Mouse (Mus musculus) neutrophil, adult 5-6 weeks (primary cell): Measurements from ENCODE around the gene Peak1. TPM values are rescaled to one million over a fixed set of nuclear protein-coding genes. Genes with fewer than 3 reads are reported as not detected.

Experiments
- ATAC-seq: fragments of 151-379, 151-347 bp; 2 replicates; pipeline ENCODE4 v1.8.0; 2017; ENCODE audit warnings: mild to moderate bottlenecking, moderate TSS enrichment; ENCODE audit not compliant: insufficient number of reproducible peaks, poor library complexity, low FRiP score, severe bottlenecking; ENCODE audit errors: extremely low read depth
- total RNA-seq: library from RNA; stranded (forward); fragments of 200-1000 nt; gene quantifications from 2 replicates; pipeline ENCODE4 v1.2.3, GENCODE M21; 2017

The Peak1 gene
- total RNA-seq, 1 experiment from 2014 or later, result 28.4 TPM

DNA sequence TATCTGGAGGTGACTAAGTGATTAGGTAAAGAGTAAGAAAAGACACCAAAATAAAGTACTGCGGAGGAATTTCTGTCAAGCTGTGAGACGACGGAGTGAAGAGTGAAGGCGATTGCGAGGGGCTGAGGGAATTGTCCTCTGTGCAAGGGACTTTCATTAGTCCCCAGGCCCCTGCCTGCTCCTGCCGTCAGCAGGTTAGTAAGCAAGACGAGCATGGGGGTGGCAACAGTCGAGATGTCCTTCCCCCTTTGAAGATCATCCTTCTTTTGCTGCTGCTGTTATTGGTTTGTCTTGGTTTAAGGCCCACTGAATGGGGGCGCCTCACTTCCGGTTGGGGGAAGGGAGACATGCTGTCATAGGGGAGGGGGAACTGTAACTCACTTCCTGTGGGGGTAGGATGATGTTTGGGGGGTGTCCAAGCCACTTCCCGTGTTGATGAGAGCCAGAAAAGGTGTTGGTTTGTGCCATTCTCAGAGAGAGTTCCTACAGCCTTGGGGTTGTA, 922 bp upstream of the Peak1 start:
- ATAC-seq, result peak; percentile 67

DNA sequence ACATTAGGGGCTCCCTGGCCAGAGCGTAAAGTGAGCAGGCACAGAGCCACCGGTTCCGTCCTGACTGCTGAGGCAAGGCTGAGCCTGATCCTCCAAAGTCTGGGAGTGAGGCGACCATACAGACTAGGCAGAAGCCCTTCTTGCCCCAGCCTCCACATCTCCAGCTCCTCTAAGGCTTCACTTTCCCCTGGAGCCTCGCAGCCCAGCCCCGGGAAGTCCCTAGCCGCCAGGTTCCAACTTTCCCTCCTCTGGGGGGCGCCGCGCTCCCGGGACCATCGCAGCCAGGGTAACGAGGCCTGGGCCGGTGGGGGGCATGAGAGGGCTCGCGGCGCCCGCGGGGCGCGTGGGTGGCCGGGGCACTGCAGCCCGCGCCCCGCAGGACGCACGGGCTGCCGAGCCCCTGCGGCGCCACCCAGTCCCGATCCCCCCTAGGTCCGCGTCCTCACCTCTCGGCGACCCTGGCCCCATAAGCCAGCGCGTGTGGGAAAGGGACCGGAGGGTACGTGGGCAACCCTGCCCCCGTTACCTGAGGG, 386 bp downstream of the Peak1 start:
- 0 out of 2 replicates have a peak, but pooled peaks have one; percentile 5 for ATAC-seq

DNA sequence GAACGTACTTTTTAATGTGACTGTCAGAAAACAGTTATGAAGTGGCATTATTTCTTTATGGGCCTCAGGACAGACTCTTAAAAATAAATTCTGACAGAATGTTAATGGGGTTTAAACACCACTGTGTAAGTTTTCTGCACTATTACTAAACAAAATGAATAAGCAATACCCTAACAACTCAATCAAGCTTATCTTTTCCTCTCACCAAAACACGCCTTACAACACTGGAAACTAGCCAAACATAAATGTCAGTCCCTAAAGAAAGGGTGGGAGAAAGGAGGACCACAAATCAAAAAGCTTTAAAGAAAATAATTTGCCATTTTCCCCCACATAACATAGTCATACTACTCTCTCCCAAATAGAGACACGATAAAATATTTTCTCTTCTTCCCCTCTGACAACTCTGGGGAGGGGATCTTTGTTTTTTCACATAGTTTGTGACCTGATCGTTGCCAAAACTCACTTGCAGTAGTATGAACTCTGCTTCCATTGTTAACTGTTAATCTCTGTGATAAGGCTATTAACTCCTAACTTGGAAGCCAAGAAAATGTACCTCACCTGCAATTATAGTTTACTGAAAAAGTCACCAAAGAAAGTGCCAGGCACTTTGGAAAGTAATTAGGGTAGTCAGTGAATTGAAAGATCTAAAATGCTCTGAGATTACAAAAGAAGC, 1.8 kb downstream of the Peak1 start:
- ATAC-seq, result no peak

DNA sequence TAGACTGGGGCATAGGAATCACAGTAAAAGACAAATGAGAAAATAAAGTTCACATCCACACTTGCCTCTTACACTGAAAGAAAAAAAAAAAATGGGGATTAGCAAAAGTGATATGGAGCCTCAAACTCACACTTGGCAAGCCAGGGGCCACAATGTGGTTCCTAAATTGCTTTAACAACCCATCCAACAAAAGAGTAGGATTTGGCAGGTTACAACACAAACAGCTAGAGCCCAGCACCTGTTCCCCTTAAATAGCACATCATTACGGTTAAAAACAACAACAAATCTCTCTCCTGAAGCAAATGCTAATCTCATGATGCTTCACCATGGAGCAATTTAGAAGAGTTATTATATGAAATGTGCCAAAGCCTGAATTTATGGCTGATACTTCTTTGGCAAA, 2.5 kb downstream of the Peak1 start:
- no peak for ATAC-seq

DNA sequence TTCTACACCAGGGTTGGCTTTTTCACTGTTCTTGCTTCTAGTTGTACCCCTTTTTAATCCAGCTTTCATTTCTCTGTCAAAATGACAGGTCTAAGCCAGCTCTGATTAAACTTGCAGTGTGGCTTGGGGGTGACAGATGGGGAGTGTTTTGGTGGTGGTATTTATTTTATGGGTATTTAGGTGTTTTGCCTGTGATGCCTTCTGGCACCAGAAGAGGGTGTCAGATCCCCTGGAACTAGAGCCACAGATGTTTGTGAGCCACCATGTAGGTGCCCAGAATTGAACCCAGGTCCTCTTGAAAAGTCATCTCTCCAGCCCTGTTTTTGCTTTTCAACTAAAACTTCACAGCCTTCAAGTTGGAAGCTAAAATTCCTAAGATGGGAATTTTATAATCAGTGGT, 3.5 kb downstream of the Peak1 start:
- ATAC-seq, result no peak

DNA sequence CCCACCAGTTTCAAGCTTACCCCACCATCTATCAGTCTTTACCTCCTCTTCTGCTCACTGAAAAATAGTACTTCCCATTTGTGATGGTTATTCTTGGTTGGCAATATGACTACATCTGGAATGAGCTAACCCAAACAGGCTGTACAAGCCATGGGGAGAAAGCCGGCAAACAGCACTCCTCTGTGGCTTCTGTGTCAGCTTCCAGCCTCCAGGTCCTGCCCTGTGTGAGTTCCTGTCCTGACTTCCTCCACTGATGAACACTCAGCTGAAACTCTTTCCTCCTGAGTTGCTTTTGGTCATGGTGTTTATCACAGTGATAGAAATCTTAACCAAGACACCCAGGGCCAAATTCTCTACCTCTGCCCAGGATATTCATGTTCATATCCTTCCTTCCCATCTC, 5.2 kb downstream of the Peak1 start:
- no peak for ATAC-seq

DNA sequence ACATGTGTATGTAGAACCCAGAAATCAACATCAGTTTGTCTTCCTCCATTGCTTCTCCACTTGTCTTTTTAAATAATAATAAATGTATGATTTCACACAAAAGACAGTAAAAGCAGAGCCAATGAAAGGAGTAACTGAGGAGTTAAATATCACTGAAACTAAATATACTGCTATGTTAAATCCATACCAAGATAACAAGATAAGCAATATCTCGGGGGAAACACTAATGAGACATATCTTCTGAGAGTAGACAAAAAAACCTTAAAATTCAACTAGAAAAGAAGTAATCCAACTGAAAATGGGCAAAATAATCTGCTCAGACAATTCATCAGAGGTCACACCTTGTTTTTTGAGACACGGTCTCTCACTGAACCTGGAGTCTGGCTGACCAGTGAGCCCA, 7.9 kb downstream of the Peak1 start:
- no peak for ATAC-seq

DNA sequence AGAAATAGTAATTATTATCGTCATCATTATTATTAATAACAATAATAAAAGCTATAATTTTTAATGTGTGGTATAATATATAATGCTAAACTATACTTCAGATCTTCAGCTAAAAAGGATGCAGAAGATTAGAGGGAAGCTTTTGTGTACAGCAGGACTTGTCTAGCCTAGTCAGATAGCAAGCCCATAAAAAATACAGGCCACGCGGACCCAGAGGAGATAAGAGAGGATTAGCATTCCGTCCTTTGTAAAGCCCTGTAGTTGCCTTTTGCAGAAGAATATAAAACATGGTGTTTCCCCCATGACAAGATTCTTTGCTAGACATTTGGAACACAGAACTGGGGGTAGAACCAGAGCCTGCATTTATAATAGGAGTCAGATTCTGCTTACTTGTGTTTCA, 13.2 kb downstream of the Peak1 start:
- no peak for ATAC-seq

DNA sequence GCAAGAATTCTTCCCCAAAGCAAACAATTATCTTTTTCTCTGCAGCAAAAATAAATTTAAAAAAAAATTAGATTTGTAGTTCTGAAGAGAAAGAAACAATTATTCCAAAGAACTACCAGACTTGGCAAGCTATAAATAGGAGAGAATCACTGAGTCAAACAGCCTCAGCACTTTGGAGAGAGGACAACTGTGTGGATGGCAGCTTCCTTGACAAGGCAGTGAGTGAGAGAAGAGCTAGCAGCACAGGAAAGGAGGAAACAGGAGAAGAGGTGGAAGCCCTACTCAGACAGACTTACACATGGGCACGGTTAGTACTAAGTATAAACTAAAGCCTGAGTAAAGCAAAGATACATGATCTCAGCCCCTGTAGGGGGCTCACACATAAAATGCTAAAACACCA, 21.6 kb downstream of the Peak1 start:
- no peak for ATAC-seq

DNA sequence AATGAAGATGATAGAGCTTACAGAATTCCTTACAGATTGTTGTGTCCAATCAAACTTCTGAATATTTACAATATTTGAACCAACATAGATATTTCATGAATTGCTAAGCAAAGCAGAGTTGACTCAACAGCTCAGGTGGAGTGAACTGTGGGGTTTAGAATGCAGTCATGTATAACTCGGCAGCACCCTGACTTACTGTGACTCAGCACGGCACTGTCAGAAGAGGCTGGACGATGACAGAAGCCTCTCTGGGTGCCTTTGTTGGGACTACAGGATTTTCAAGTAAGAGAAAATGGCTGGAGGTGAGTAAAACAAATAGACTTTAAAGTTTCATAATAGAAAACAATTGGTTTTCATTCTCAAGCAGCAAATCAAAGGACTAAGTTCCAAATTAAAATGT, 25.0 kb downstream of the Peak1 start:
- ATAC-seq, result no peak

DNA sequence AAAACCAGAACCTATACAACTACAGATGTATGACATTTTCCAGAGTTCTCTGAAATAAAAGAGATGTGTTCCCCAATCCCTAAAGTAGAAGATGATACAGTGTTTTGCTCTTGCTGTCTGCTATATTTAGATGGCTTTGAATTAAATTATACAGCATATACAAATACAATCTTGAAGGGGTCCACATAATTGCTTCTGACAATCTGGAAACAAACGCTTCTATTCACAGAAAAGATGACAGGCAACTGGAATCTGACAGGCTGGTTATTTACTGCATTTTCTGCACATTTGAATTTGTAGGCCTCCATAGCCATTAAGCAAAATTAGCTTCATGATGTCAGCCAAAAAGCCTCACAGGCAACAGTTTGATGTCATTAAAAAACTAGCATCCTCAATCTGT, 35.1 kb downstream of the Peak1 start:
- ATAC-seq, result no peak

DNA sequence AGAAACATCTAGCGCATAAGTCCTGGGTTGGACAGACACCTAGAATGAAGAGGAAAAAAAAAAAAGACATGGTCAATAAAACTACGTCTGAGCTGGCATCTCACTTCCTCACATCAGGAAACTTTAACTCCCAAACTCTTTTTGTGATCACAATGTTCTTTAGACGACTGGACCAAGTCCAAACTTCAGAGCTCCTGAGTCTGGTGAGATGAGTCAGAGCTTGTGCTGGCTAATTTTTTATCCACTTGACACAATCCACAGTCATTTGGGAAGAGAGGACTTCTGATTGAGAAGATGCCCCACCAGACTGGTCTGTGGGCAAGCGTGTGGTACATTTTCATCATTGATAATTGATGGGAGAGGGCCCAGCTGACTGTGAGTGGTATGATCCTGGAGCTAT, 43.5 kb downstream of the Peak1 start:
- no peak for ATAC-seq

DNA sequence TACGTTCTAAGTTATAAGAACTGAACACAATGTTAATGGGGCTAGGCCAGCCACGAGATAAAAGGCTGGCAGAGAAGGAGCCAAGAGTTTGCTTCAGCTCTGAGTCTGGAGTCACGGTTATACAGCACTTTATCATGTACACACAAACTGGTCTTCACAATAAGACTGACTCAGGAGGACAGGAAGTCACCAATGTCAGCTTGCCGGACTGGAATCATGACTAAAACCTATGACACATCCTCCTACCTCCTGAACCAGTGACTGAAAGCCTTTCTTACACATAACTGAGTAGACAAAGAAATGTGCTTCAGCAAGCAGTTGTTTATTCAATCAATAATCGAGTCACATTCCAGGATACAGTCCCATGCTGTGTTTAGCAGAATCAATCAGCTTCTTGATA, 47.2 kb downstream of the Peak1 start:
- no peak for ATAC-seq

DNA sequence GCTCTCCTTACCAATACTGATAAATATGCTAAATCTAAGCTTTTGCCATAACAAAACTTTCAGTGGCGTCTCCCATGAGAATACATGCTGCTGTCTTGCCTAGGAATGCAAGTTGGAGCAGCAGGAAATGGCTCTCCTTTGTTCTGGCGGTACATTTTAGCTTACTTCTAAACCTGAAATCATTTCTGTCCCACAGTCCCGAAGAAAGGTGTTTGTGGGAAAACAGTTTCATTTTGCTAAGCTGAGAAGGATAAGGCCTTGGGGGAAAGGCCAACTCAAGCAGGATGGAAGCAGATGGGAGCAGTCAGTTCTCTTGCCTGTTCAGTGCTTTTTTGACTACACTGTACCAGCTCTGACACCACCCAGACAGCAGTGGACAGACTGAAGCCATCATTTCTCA, 49.1 kb downstream of the Peak1 start:
- ATAC-seq, result no peak

DNA sequence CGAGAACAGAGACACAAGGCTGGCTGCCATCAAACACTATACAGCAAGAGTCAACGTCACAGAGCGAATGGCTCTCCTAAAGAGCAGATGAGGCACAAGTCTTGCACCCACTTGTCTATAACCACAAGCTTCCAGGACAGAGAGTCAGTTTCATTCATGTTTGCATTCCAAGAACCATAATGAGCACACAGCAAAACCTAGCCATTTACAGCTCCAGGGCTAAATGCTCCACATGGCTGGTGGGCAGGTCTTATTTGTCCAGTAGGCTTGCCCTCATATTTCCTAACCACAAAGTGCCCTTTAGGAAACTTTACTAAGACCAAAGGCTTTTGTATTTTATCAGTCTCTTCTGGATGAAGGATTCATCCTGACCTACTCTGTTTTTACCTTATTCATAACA, 54.6 kb downstream of the Peak1 start:
- no peak for ATAC-seq

DNA sequence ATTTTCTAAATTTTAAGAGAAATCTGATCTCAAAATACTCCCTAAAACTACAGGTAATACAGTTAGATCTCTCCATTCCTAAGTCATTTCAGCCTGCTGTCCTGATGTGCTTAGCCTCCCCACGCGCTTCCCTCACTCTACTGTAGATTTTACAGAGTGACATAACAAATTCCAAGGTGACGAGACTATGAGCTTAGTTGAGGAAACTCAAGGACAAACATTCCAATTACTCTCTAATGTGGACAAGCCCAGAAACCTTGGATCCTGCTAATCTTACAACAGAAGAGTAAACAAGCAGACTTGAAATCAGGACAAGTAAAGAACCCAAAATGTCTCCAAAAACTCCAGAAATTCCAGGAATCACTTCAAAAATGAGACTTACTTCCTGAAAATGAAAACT, 58.6 kb downstream of the Peak1 start:
- ATAC-seq, result no peak

DNA sequence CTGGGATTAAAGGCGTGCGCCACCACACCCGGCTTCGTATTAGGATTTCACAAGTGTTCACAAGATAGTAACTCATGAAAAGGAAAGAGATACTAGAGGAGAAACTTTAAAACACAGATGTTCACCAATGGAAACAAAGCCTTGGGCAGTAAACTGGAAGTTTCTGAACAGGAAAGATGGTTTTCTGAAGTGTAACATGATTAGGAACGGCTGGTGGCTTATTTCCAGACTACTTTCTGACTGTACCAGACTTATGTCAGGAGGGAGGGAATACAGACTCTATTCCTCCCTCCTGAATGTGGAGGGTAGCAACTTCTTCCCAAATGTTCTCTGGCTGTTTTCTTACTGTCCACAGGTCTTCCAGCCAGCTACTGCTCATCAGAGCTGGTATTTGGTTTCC, 62.7 kb downstream of the Peak1 start:
- ATAC-seq, result no peak

DNA sequence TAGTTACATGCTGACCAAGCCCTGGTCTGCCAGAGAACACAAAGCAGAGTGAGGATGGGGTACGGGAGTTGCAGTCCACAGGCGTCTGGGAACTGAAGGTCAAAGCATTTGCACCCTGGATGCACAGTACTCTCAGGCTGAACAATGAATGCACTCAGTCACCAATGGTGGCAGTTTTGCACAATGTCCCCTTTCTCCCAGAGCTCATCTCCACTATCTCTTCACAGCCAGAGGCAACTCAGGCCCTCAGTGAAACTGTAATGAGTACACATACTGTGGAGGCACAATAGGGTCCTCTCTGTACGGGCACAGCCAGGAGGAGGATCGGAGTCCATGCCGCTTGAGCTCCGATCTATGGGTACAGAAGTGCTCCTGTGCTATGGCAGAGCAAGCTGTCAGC, 71.5 kb downstream of the Peak1 start:
- no peak for ATAC-seq

DNA sequence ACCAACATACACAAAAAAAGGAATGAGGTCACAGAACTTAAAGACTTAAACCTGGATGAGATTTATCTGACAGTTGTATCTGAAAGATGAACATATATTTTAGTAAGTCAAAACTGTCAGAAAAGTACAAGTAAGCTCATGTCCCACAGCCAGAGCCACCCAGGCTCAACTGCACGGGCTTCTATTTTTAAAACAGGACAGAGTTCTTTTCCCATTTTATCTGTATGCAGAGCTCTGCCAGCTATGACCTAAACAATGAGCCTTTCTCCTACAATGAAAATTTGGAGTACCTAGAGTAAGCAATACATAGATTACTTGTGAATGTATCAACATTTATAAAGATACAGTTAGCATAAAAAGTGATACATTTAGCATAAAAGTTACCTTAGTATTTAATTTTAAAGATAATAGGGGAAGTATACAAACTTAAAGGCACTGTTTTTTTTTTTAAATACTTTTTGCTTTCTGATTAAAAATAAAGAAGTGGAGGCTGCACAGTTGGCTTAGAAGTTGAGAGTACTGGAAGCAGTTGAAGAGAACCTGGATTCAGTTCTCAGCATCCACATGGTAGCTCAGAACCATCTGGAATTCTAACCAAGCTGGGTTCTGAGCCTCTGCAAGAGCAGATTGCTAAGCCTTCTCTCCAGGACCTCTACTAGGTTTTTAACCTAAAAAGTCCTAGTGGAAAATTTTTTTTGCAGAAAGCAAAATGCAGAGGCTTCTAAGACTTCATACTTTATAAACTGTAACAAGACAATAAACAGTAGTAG, 78.3 kb downstream of the Peak1 start:
- no peak for ATAC-seq

DNA sequence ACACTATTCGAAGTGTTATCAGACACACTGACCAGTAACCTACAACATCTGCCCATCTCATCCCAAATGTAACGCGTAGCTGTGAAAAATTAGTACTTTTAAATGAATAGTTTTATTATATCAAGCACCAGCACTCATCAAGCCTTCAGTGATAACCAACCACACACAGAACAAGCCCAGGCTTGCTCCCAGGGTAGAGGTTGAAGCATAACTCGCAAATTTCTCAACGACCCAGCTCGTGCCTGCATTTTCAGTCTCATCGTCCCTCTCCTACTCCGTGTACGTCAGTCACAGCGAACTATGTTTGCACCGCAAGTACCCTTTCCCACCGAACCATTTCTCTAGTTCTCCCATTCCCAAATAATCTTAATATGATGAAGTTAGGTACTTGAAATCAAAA, 83.5 kb downstream of the Peak1 start:
- no peak for ATAC-seq
